Comparison of ENCODE assay signal across 22 mouse cellular contexts in the genomic region with DNA sequence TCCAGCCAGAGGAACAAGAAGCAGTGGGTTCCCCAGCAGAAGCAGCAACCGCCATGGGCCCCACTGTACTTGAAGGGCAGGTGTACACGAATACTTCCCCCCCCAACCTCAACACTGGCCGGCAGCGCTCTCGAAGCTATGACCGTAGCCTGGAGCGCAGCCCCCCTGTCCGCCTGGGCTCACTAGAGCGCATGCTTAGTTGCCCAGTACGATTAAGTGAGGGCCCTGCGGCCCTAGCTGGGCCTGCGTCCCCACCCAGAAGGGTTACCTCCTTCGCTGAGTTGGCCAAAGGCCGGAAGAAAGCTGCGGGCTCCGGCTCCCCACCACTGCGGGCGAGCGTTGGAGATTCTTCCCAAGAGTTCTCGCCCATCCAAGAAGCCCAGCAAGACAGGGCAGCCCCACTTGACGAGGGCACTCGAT. TPM values are rescaled to one million over a fixed set of nuclear protein-coding genes. Genes with fewer than 3 reads are reported as not detected.
A peak's percentile ranks its signal among the peaks of the same experiment; 100 is the strongest.
DNase-seq lines count a peak whose midpoint lies in the region; ATAC-seq and TF ChIP-seq lines count a peak whose summit lies in the region.
"Had no signal": no experiment of that assay in that cellular context is flagged by ENCODE, and none has a peak within 500 bp of the region (broad histone marks: within the 10 kb centered on the region; RNA-seq: fewer than 3 reads in every experiment).

No protein-coding gene starts in this region.

- no peak for DNase-seq in forebrain, embryonic 10.5 days (ENCODE audit: extremely low spot score, low spot score)
- DNase-seq in forebrain, embryonic 14.5 days (ENCODE audit: low spot score) = no peak
- DNase-seq in kidney, postnatal 10 days = peak; percentile 11
- DNase-seq in kidney, postnatal 36 days = no peak
- DNase-seq in 3134 (ENCODE audit: extremely low read depth, insufficient read length, low spot score) (peak; percentile 27), G1E (ENCODE audit: low spot score) (no peak)
- DNase-seq: adrenal gland, postnatal 14 days; cerebellum, adult 11-12 months; cerebellum, adult 9-10 months; cerebellum, postnatal 25 days; forebrain, postnatal 0 days; gastrocnemius, postnatal 10 days had no signal

- H3K9ac ChIP-seq in forebrain, embryonic 14.5 days (ENCODE audit: low read length) = no peak overlapping the region
- no peak overlapping the region for H3K9ac ChIP-seq in liver, embryonic 12.5 days
- H3K9ac ChIP-seq: embryonic facial prominence, embryonic 12.5 days; forebrain, embryonic 12.5 days; forebrain, postnatal 0 days; heart, embryonic 12.5 days; hindbrain, embryonic 15.5 days had no signal

- H3K27me3 ChIP-seq in forebrain, embryonic 10.5 days (ENCODE audit: poor library complexity, severe bottlenecking) = no peaks in the 10 kb centered on the region
- no peaks in the 10 kb centered on the region for H3K27me3 ChIP-seq in forebrain, embryonic 14.5 days (replicated peaks; ENCODE audit: control insufficient read depth, insufficient read depth, low read length)
- peaks cover under 1% of the 10 kb centered on the region; the same call in 1 of the 2 replicates for H3K27me3 ChIP-seq in G1E (ENCODE audit: insufficient read depth, low read length)
- no peaks in the 10 kb centered on the region for H3K27me3 ChIP-seq in liver, embryonic 12.5 days (replicated peaks)
- H3K27me3 ChIP-seq: embryonic facial prominence, embryonic 12.5 days; forebrain, embryonic 12.5 days; heart, embryonic 12.5 days; hindbrain, embryonic 15.5 days had no signal

- 94% methylated on average over 22 of the region's 22 CpGs for WGBS in forebrain, embryonic 10.5 days
- WGBS in forebrain, embryonic 14.5 days = 96% methylated on average over 22 of the region's 22 CpGs
- 85% methylated on average over 22 of the region's 22 CpGs for WGBS in liver, embryonic 12.5 days (ENCODE audit: insufficient replicate concordance)

- H3K9me3 ChIP-seq in forebrain, embryonic 10.5 days = no peaks in the 10 kb centered on the region
- H3K9me3 ChIP-seq in forebrain, embryonic 14.5 days (replicated peaks; ENCODE audit: control insufficient read depth, low read length) = no peaks in the 10 kb centered on the region
- peaks cover 23% of the 10 kb centered on the region for H3K9me3 ChIP-seq in G1E (replicated peaks)
- 0 out of 2 replicates have a peak, but pooled peaks cover 6% of the 10 kb centered on the region for H3K9me3 ChIP-seq in liver, embryonic 12.5 days (replicated peaks)
- H3K9me3 ChIP-seq: embryonic facial prominence, embryonic 12.5 days; forebrain, embryonic 12.5 days; heart, embryonic 12.5 days; hindbrain, embryonic 15.5 days had no signal

- peaks cover 16% of the 10 kb centered on the region; the same call in 1 of the 2 replicates for H3K4me1 ChIP-seq in forebrain, embryonic 10.5 days
- H3K4me1 ChIP-seq in forebrain, embryonic 14.5 days (ENCODE audit: control insufficient read depth, insufficient read depth, low read length) = no peaks in the 10 kb centered on the region
- peaks cover 77% of the 10 kb centered on the region for H3K4me1 ChIP-seq in G1E (ENCODE audit: insufficient read depth, low read depth, low read length)
- H3K4me1 ChIP-seq in liver, embryonic 12.5 days = peaks cover 26% of the 10 kb centered on the region
- H3K4me1 ChIP-seq: forebrain, embryonic 12.5 days had no signal

- ATAC-seq in forebrain, embryonic 14.5 days = no peak
- ATAC-seq in G1E (ENCODE audit: extremely low read depth, insufficient number of reproducible peaks, low FRiP score, poor library complexity, severe bottlenecking) = no peak
- ATAC-seq in liver, embryonic 12.5 days = no peak
- ATAC-seq: forebrain, postnatal 0 days; intestine, postnatal 0 days had no signal

- no peak overlapping the region for H3K4me3 ChIP-seq in forebrain, embryonic 10.5 days
- no peak overlapping the region for H3K4me3 ChIP-seq in forebrain, embryonic 14.5 days (ENCODE audit: low read depth, low read length)
- peak overlapping the region; percentile 15; the same call in 1 of the 2 replicates for H3K4me3 ChIP-seq in G1E (ENCODE audit: low read depth, low read length)
- H3K4me3 ChIP-seq in liver, embryonic 12.5 days = no peak overlapping the region
- H3K4me3 ChIP-seq: embryonic facial prominence, embryonic 12.5 days; forebrain, embryonic 12.5 days; heart, embryonic 12.5 days; hindbrain, embryonic 15.5 days had no signal

- peak overlapping the region; percentile 1; the same call in 1 of the 2 replicates for H3K27ac ChIP-seq in forebrain, embryonic 10.5 days
- no peak overlapping the region for H3K27ac ChIP-seq in forebrain, embryonic 14.5 days (ENCODE audit: low read depth, low read length)
- H3K27ac ChIP-seq in liver, embryonic 12.5 days = no peak overlapping the region
- H3K27ac ChIP-seq: embryonic facial prominence, embryonic 12.5 days; forebrain, embryonic 12.5 days; hindbrain, embryonic 15.5 days had no signal

- H3K36me3 ChIP-seq in forebrain, embryonic 10.5 days (replicated peaks) = peaks cover 27% of the 10 kb centered on the region
- peaks cover 47% of the 10 kb centered on the region for H3K36me3 ChIP-seq in forebrain, embryonic 14.5 days (ENCODE audit: control insufficient read depth, insufficient read depth, low read length)
- peaks cover 2% of the 10 kb centered on the region for H3K36me3 ChIP-seq in G1E (replicated peaks)
- H3K36me3 ChIP-seq in liver, embryonic 12.5 days = peaks cover 11% of the 10 kb centered on the region

- no peak overlapping the region for H3K4me2 ChIP-seq in forebrain, embryonic 14.5 days (ENCODE audit: low read length)
- H3K4me2 ChIP-seq in liver, embryonic 12.5 days = no peak overlapping the region
- H3K4me2 ChIP-seq: embryonic facial prominence, embryonic 12.5 days; forebrain, embryonic 12.5 days; heart, embryonic 12.5 days; hindbrain, embryonic 15.5 days had no signal

- TF ChIP-seq CTCF in G1E (IDR thresholded peaks at IDR 0.05; ENCODE audit: low read depth, low read length) = no peak

RNA-seq across cellular contexts. Expression of a gene that starts 12.9 kb away (rescaled TPM):
- 0.10 and 0.17 TPM in 2 replicates for polyA plus RNA-seq in forebrain, embryonic 10.5 days (2016; fragmentation: Nextera tagmentation; extraction: Ambion mirVana)
- 0.29 and 0.73 TPM in 2 replicates for polyA plus RNA-seq in forebrain, embryonic 14.5 days (2014; fragmentation: Nextera tagmentation; extraction: Ambion mirVana)
- total RNA-seq in G1E (2014; fragmentation: Nextera tagmentation) (not detected in 2 replicates), G1E (2017) (0.11 TPM in 1 of 2 replicates, not detected in the other)
- polyA plus RNA-seq in G1E (2012) = not detected in 2 replicates
- polyA plus RNA-seq in liver, embryonic 12.5 days (2016; fragmentation: Nextera tagmentation; extraction: Ambion mirVana) = not detected in 2 replicates
- total RNA-seq: adrenal gland, adult 18-20 months; adrenal gland, postnatal 14 days; gastrocnemius, postnatal 10 days; heart, adult 8-10 months; heart, postnatal 36 days; MEL had no signal
- polyA plus RNA-seq: heart, embryonic 12.5 days had no signal

RNA-seq across cellular contexts. Expression of a gene that starts 25.7 kb away (rescaled TPM):
- polyA plus RNA-seq in forebrain, embryonic 10.5 days (2016; fragmentation: Nextera tagmentation; extraction: Ambion mirVana) = 3.2 and 3.5 TPM in 2 replicates
- polyA plus RNA-seq in forebrain, embryonic 14.5 days (2014; fragmentation: Nextera tagmentation; extraction: Ambion mirVana) = 10.2 and 12.1 TPM in 2 replicates
- total RNA-seq in G1E (2014; fragmentation: Nextera tagmentation) (23.5 and 26.3 TPM in 2 replicates), G1E (2017) (8.7 and 10.6 TPM in 2 replicates)
- polyA plus RNA-seq in G1E (2012) = 55.8 and 64.0 TPM in 2 replicates
- polyA plus RNA-seq in liver, embryonic 12.5 days (2016; fragmentation: Nextera tagmentation; extraction: Ambion mirVana) = 2.8 and 3.2 TPM in 2 replicates

RNA-seq across cellular contexts. Expression of a gene that starts 34.3 kb away (rescaled TPM):
- polyA plus RNA-seq in forebrain, embryonic 10.5 days (2016; fragmentation: Nextera tagmentation; extraction: Ambion mirVana) = 7.4 and 8.4 TPM in 2 replicates
- 47.8 and 58.4 TPM in 2 replicates for polyA plus RNA-seq in forebrain, embryonic 14.5 days (2014; fragmentation: Nextera tagmentation; extraction: Ambion mirVana)
- 11.9 and 17.1 TPM in 2 replicates for total RNA-seq in G1E (2014; fragmentation: Nextera tagmentation)
- total RNA-seq in G1E (2017) = 4.5 and 8.7 TPM in 2 replicates
- 14.5 and 18.5 TPM in 2 replicates for polyA plus RNA-seq in G1E (2012)
- polyA plus RNA-seq in liver, embryonic 12.5 days (2016; fragmentation: Nextera tagmentation; extraction: Ambion mirVana) = 1.7 and 1.9 TPM in 2 replicates

RNA-seq across cellular contexts. Expression of a gene that starts 38.3 kb away (rescaled TPM):
- 2.3 and 2.4 TPM in 2 replicates for polyA plus RNA-seq in forebrain, embryonic 10.5 days (2016; fragmentation: Nextera tagmentation; extraction: Ambion mirVana)
- polyA plus RNA-seq in forebrain, embryonic 14.5 days (2014; fragmentation: Nextera tagmentation; extraction: Ambion mirVana) = 6.7 and 8.8 TPM in 2 replicates
- total RNA-seq in G1E (2014; fragmentation: Nextera tagmentation) = 0.87 TPM in 1 of 2 replicates, not detected in the other
- 0.16 and 1.3 TPM in 2 replicates for total RNA-seq in G1E (2017)
- 1.0 and 1.5 TPM in 2 replicates for polyA plus RNA-seq in G1E (2012)
- 1.1 TPM in 2 replicates for polyA plus RNA-seq in liver, embryonic 12.5 days (2016; fragmentation: Nextera tagmentation; extraction: Ambion mirVana)

Comparison
In these comparisons a context has a peak if more than half of its experiments do, and no peak if none do; other contexts are left out.
1. DNase-seq: peak in kidney, postnatal 10 days (single experiment) and 3134 (single experiment); none in forebrain, embryonic 10.5 days (single experiment), forebrain, embryonic 14.5 days (single experiment), kidney, postnatal 36 days (0 of 2) and G1E (single experiment).